Mouse (Mus musculus): ENCODE data around the gene Kif3b. TPM values are rescaled to one million over a fixed set of nuclear protein-coding genes. Genes with fewer than 3 reads are reported as not detected.
"Not testable (repeated sequence)": the region's sequence is repeated elsewhere in the genome, so short reads cannot be mapped to it uniquely, and the experiment has no call there.

Kif3b gene
- total RNA-seq, 1 experiment = 8.6 TPM

DNA sequence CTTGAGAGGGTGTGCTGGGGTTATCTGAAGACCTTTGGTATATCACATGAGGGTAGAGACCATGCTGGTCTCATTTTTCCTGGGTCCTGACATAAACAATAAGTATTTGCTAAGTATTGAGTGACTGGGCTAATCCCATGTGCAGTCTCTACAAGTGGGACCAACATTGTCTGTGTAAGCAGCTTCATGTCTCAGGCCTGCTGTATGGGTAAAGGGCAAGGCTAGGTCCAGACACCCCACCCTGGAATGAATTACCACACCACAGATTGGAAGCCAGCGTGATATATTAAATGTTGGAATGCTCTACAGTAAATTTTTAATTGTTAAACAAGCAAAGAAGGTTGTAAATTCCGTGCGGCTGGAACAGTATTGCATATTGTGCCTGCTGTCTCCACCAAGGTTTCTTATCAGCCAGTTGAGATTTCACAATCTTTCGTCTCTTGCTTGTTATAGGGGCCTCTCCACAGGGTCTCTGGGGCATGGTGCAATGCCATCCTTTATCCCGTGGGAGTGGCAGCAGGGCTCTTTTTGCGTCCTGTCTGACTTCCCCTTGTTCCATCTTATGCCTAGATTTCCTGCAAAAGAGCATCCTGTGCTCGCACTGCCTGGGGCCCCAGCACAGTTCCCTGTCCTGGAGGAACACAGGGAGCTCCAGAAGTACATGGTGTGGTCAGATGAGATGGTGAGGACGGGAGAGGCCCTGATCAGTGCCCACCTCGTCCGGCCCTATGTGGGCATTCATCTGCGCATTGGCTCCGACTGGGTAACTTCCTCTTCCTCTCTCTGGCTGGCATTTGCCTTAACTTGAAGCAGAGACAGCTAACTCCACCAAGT lies 32.0 kb upstream of the Kif3b start:
- no peak overlapping the region for H3K27ac ChIP-seq (ENCODE audit: insufficient read depth, low read depth, low read length, poor library complexity, severe bottlenecking)
- peaks cover 18% of the 10 kb centered on the region for H3K36me3 ChIP-seq (ENCODE audit: control insufficient read depth, insufficient read depth, low read length, poor library complexity, severe bottlenecking)
- no peaks in the 10 kb centered on the region for H3K4me1 ChIP-seq (ENCODE audit: control insufficient read depth in 2 of 2, insufficient read depth in 2 of 2, low read length in 2 of 2, poor library complexity in 1 of 2)
- DNase-seq (ENCODE audit: low read depth, low spot score) = no peak
- H3K9ac ChIP-seq (ENCODE audit: insufficient read depth, low read depth, low read length, poor library complexity, severe bottlenecking) = no peak overlapping the region
- H3K4me3 ChIP-seq (ENCODE audit: insufficient read depth in 1 of 2, low read depth in 1 of 2, low read length in 2 of 2, poor library complexity in 1 of 2, severe bottlenecking in 1 of 2) = no peak overlapping the region
- no peak for TF ChIP-seq ZC3H11A (IDR thresholded peaks at IDR 0.05; ENCODE audit: borderline replicate concordance, low read depth, low read length)
- TF ChIP-seq MAFK (IDR thresholded peaks at IDR 0.05; ENCODE audit: insufficient read depth, low read depth, low read length) = no peak
- TF ChIP-seq CHD2 (IDR thresholded peaks at IDR 0.05; ENCODE audit: low read depth, low read length) = no peak
- TF ChIP-seq HCFC1 (IDR thresholded peaks at IDR 0.05; ENCODE audit: borderline replicate concordance, insufficient read depth, low read length) = no peak
- no peak for TF ChIP-seq ZNF384 (IDR thresholded peaks at IDR 0.05; ENCODE audit: low read depth, low read length)
- no peaks in the 10 kb centered on the region for H3K9me3 ChIP-seq (ENCODE audit: control insufficient read depth, insufficient read depth, low read depth, low read length)
- in situ Hi-C loops (cut with MboI; ENCODE audit: low sequenced_read_pairs in 2 of 2, unreplicated experiment in 2 of 2) = no loop called here

DNA sequence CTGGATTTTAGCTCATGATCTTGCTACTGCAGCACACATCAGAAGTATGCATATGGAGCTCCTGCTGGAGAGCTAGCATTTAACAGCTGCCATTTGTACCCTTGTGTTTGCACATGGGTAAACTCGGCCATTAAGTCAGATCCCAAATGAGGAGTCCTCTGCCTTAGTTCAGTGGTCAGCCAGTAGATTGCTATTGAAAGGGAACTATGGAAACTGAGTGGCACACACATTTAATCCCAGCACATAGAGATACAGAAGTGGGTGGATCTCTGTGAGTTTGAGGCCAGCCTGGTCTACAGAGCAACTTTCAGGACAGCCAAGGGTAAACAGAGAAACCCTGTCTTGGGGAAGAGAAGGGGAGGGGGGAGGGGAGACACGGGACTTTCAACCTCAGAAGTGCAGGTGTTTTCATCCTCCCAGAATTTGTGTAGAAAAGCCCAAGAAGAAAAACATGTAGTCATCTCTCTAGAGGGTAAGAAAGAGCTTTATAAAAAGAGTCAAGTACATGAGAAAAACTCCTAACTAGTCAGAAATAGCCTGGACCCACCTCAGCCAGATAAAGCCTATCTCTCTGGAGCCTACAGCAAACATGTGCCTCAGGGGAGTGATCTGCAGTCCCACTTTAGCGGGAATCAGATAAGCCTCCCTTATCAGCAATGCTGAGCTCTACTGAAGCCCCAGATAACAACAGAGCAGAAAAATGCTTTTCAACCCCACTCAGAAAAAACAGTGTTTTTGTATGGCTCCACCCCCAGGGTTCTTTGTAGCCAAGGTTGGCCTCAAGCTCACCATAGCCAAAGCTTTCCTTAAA lies 31.1 kb upstream of the Kif3b start:
- Histone ChIP-seq H3K4me1 (ENCODE audit: control insufficient read depth in 2 of 2, insufficient read depth in 2 of 2, low read length in 2 of 2, poor library complexity in 1 of 2) (no peaks in the 10 kb centered on the region), H3K9ac (ENCODE audit: insufficient read depth, low read depth, low read length, poor library complexity, severe bottlenecking) (no peak overlapping the region), H3K4me3 (ENCODE audit: insufficient read depth in 1 of 2, low read depth in 1 of 2, low read length in 2 of 2, poor library complexity in 1 of 2, severe bottlenecking in 1 of 2) (no peak overlapping the region), H3K9me3 (ENCODE audit: control insufficient read depth, insufficient read depth, low read depth, low read length) (no peaks in the 10 kb centered on the region), H3K27ac (ENCODE audit: insufficient read depth, low read depth, low read length, poor library complexity, severe bottlenecking) (no peak overlapping the region), H3K36me3 (ENCODE audit: control insufficient read depth, insufficient read depth, low read length, poor library complexity, severe bottlenecking) (peaks cover 18% of the 10 kb centered on the region)
- no peak for DNase-seq (ENCODE audit: low read depth, low spot score)
- in situ Hi-C loops (cut with MboI; ENCODE audit: low sequenced_read_pairs in 2 of 2, unreplicated experiment in 2 of 2) = no loop called here
- TF ChIP-seq MAFK (IDR thresholded peaks at IDR 0.05; ENCODE audit: insufficient read depth, low read depth, low read length) (no peak), ZC3H11A (IDR thresholded peaks at IDR 0.05; ENCODE audit: borderline replicate concordance, low read depth, low read length) (no peak), CHD2 (IDR thresholded peaks at IDR 0.05; ENCODE audit: low read depth, low read length) (no peak), ZNF384 (IDR thresholded peaks at IDR 0.05; ENCODE audit: low read depth, low read length) (no peak), HCFC1 (IDR thresholded peaks at IDR 0.05; ENCODE audit: borderline replicate concordance, insufficient read depth, low read length) (no peak)

DNA sequence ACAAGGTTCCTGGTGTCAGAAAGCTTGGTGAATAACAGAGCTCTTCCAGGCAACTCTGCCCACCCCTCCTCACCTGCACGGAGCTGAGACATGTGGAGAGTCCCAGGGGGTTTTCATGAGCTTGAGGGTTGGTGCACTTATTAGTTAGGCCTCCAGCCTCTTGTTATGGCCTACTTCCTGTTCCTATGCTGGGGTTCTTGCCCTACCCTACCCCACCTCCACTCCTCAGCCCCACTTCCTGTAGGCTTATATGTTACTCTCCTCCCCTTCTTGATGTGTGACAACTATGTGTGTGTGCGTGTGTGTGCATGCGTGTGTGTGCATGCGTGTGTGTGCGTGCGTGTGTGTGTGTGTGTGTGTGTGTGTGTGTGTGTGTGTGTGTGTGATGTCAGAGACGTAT lies 28.2 kb upstream of the Kif3b start:
- H3K4me3 ChIP-seq (ENCODE audit: insufficient read depth in 1 of 2, low read depth in 1 of 2, low read length in 2 of 2, poor library complexity in 1 of 2, severe bottlenecking in 1 of 2) = no peak overlapping the region
- DNase-seq (ENCODE audit: low read depth, low spot score) = no peak
- H3K9me3 ChIP-seq (ENCODE audit: control insufficient read depth, insufficient read depth, low read depth, low read length) = no peaks in the 10 kb centered on the region
- H3K36me3 ChIP-seq (ENCODE audit: control insufficient read depth, insufficient read depth, low read length, poor library complexity, severe bottlenecking) = peaks cover 27% of the 10 kb centered on the region
- no peaks in the 10 kb centered on the region for H3K4me1 ChIP-seq (ENCODE audit: control insufficient read depth in 2 of 2, insufficient read depth in 2 of 2, low read length in 2 of 2, poor library complexity in 1 of 2)
- H3K27ac ChIP-seq (ENCODE audit: insufficient read depth, low read depth, low read length, poor library complexity, severe bottlenecking) = no peak overlapping the region
- TF ChIP-seq CHD2 (IDR thresholded peaks at IDR 0.05; ENCODE audit: low read depth, low read length) (no peak), MAFK (IDR thresholded peaks at IDR 0.05; ENCODE audit: insufficient read depth, low read depth, low read length) (no peak), ZC3H11A (IDR thresholded peaks at IDR 0.05; ENCODE audit: borderline replicate concordance, low read depth, low read length) (no peak), HCFC1 (IDR thresholded peaks at IDR 0.05; ENCODE audit: borderline replicate concordance, insufficient read depth, low read length) (no peak), ZNF384 (IDR thresholded peaks at IDR 0.05; ENCODE audit: low read depth, low read length) (no peak)
- no peak overlapping the region for H3K9ac ChIP-seq (ENCODE audit: insufficient read depth, low read depth, low read length, poor library complexity, severe bottlenecking)
- in situ Hi-C loops (cut with MboI; ENCODE audit: low sequenced_read_pairs in 2 of 2, unreplicated experiment in 2 of 2) = no loop called here

- peaks cover 0 to 2% of the 10 kb centered on the region in 2 experiments; a peak in 1 of 4 replicates for H3K4me1 ChIP-seq (ENCODE audit: control insufficient read depth in 2 of 2, insufficient read depth in 2 of 2, low read length in 2 of 2, poor library complexity in 1 of 2)
- H3K9ac ChIP-seq (ENCODE audit: insufficient read depth, low read depth, low read length, poor library complexity, severe bottlenecking) = no peak overlapping the region
- peaks cover 19% of the 10 kb centered on the region; the same call in 1 of the 2 replicates for H3K36me3 ChIP-seq (ENCODE audit: control insufficient read depth, insufficient read depth, low read length, poor library complexity, severe bottlenecking)
- in situ Hi-C loops (cut with MboI; ENCODE audit: low sequenced_read_pairs in 2 of 2, unreplicated experiment in 2 of 2) = no loop called here
- TF ChIP-seq MAFK (IDR thresholded peaks at IDR 0.05; ENCODE audit: insufficient read depth, low read depth, low read length) (no peak), HCFC1 (IDR thresholded peaks at IDR 0.05; ENCODE audit: borderline replicate concordance, insufficient read depth, low read length) (no peak), ZC3H11A (IDR thresholded peaks at IDR 0.05; ENCODE audit: borderline replicate concordance, low read depth, low read length) (no peak), ZNF384 (IDR thresholded peaks at IDR 0.05; ENCODE audit: low read depth, low read length) (no peak), CHD2 (IDR thresholded peaks at IDR 0.05; ENCODE audit: low read depth, low read length) (no peak)
- no peaks in the 10 kb centered on the region for H3K9me3 ChIP-seq (ENCODE audit: control insufficient read depth, insufficient read depth, low read depth, low read length)
- no peak overlapping the region for H3K27ac ChIP-seq (ENCODE audit: insufficient read depth, low read depth, low read length, poor library complexity, severe bottlenecking)
- no peak for DNase-seq (ENCODE audit: low read depth, low spot score)
- H3K4me3 ChIP-seq (ENCODE audit: insufficient read depth in 1 of 2, low read depth in 1 of 2, low read length in 2 of 2, poor library complexity in 1 of 2, severe bottlenecking in 1 of 2) = no peak overlapping the region
These were observed 23.9 kb upstream of the Kif3b start for GRCm38 (mm10) chr2:153267331-153267730.

GRCm38 (mm10) chr2:153270231-153270915 lies 20.8 kb upstream of the Kif3b start:
- DNase-seq (ENCODE audit: low read depth, low spot score); H3K36me3 ChIP-seq (ENCODE audit: control insufficient read depth, insufficient read depth, low read length, poor library complexity, severe bottlenecking); H3K4me3 ChIP-seq (ENCODE audit: insufficient read depth in 1 of 2, low read depth in 1 of 2, low read length in 2 of 2, poor library complexity in 1 of 2, severe bottlenecking in 1 of 2); H3K9ac ChIP-seq (ENCODE audit: insufficient read depth, low read depth, low read length, poor library complexity, severe bottlenecking); in situ Hi-C loops (cut with MboI; ENCODE audit: low sequenced_read_pairs in 2 of 2, unreplicated experiment in 2 of 2); H3K9me3 ChIP-seq (ENCODE audit: control insufficient read depth, insufficient read depth, low read depth, low read length); H3K27ac ChIP-seq (ENCODE audit: insufficient read depth, low read depth, low read length, poor library complexity, severe bottlenecking); H3K4me1 ChIP-seq (ENCODE audit: control insufficient read depth in 2 of 2, insufficient read depth in 2 of 2, low read length in 2 of 2, poor library complexity in 1 of 2): not testable (repeated sequence)

GRCm38 (mm10) chr2:153274200-153274918 lies 16.9 kb upstream of the Kif3b start:
- H3K27ac ChIP-seq (ENCODE audit: insufficient read depth, low read depth, low read length, poor library complexity, severe bottlenecking); H3K4me1 ChIP-seq (ENCODE audit: control insufficient read depth in 2 of 2, insufficient read depth in 2 of 2, low read length in 2 of 2, poor library complexity in 1 of 2); H3K9me3 ChIP-seq (ENCODE audit: control insufficient read depth, insufficient read depth, low read depth, low read length); H3K9ac ChIP-seq (ENCODE audit: insufficient read depth, low read depth, low read length, poor library complexity, severe bottlenecking); in situ Hi-C loops (cut with MboI; ENCODE audit: low sequenced_read_pairs in 2 of 2, unreplicated experiment in 2 of 2); H3K36me3 ChIP-seq (ENCODE audit: control insufficient read depth, insufficient read depth, low read length, poor library complexity, severe bottlenecking); DNase-seq (ENCODE audit: low read depth, low spot score); H3K4me3 ChIP-seq (ENCODE audit: insufficient read depth in 1 of 2, low read depth in 1 of 2, low read length in 2 of 2, poor library complexity in 1 of 2, severe bottlenecking in 1 of 2): not testable (repeated sequence)

All from ES-E14 (cell line).